In the genomic region with DNA sequence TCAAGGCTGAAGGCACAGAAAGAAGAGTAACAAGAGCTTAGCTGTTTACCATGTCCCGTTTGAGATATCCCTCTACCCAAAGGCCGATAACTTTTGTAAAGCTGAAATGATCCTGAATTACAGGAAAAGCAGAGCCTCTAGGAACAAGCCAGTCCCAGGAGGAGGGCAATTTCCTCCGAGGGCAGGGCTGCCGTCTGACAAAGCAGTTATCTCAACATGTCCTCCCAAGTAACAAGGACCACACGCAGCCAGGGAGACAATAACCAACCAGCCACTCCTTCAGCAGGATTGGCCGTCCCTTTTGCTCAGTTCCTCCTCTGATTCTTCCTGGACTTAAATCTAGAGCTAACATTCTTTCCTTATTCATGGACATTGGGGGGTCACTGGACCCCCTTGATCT, we compare ENCODE assay signal across 28 mouse cellular contexts. TPM values are rescaled to one million over a fixed set of nuclear protein-coding genes. Genes with fewer than 3 reads are reported as not detected.
DNase-seq lines count a peak whose midpoint lies in the region; ATAC-seq and TF ChIP-seq lines count a peak whose summit lies in the region.
"Had no signal": no experiment of that assay in that cellular context is flagged by ENCODE, and none has a peak within 500 bp of the region (broad histone marks: within the 10 kb centered on the region; RNA-seq: fewer than 3 reads in every experiment).

No protein-coding gene starts in this region.

- TF ChIP-seq POLR2A in ES-Bruce4 (IDR thresholded peaks at IDR 0.05; ENCODE audit: insufficient read depth, low read length), result no peak

- H3K27ac ChIP-seq in heart, embryonic 12.5 days (ENCODE audit: poor library complexity, severe bottlenecking), result no peak overlapping the region
- H3K27ac ChIP-seq in ES-Bruce4 (ENCODE audit: insufficient read depth, low read length), result peak overlapping the region; percentile 98
- H3K27ac ChIP-seq: embryonic facial prominence, embryonic 10.5 days; embryonic facial prominence, embryonic 13.5 days; forebrain, embryonic 10.5 days; gastrocnemius, adult 2 months; heart, embryonic 13.5 days; hindbrain, embryonic 14.5 days; hindbrain, postnatal 0 days had no signal

- no peak overlapping the region for H3K4me2 ChIP-seq in heart, embryonic 12.5 days
- H3K4me2 ChIP-seq: embryonic facial prominence, embryonic 13.5 days; heart, embryonic 13.5 days; hindbrain, embryonic 14.5 days had no signal

- WGBS in heart, embryonic 12.5 days, result 25% methylated on average over 6 of the region's 6 CpGs

- H3K9ac ChIP-seq in heart, embryonic 12.5 days, result no peak overlapping the region
- peak overlapping the region; percentile 38; the same call in 1 of the 2 replicates for H3K9ac ChIP-seq in ES-Bruce4 (ENCODE audit: low read depth, poor library complexity, severe bottlenecking)
- H3K9ac ChIP-seq: embryonic facial prominence, embryonic 13.5 days; forebrain, postnatal 0 days; heart, embryonic 13.5 days; hindbrain, embryonic 14.5 days had no signal

- peak; percentile 90 for TF ChIP-seq EP300 in ES-Bruce4 (IDR thresholded peaks at IDR 0.05; ENCODE audit: insufficient read depth, low read depth, low read length)

- H3K27me3 ChIP-seq in heart, embryonic 12.5 days (replicated peaks), result no peaks in the 10 kb centered on the region
- no peaks in the 10 kb centered on the region for H3K27me3 ChIP-seq in megakaryocyte, embryonic 14.5 days (replicated peaks)
- H3K27me3 ChIP-seq in ES-Bruce4 (ENCODE audit: control insufficient read depth, insufficient read depth, low read length, poor library complexity, severe bottlenecking), result no peaks in the 10 kb centered on the region
- H3K27me3 ChIP-seq: CH12.LX; embryonic facial prominence, embryonic 13.5 days; heart, embryonic 13.5 days had no signal

- H3K36me3 ChIP-seq in heart, embryonic 12.5 days, result no peaks in the 10 kb centered on the region
- no peaks in the 10 kb centered on the region for H3K36me3 ChIP-seq in megakaryocyte, embryonic 14.5 days (replicated peaks; ENCODE audit: low read length)
- no peaks in the 10 kb centered on the region for H3K36me3 ChIP-seq in ES-Bruce4 (ENCODE audit: control insufficient read depth, insufficient read depth, low read length, poor library complexity, severe bottlenecking)
- H3K36me3 ChIP-seq: embryonic facial prominence, embryonic 10.5 days; embryonic facial prominence, embryonic 13.5 days; forebrain, embryonic 10.5 days; heart, embryonic 13.5 days had no signal

- TF ChIP-seq CTCF in ES-Bruce4 (IDR thresholded peaks at IDR 0.05; ENCODE audit: low read depth, low read length), result no peak

- DNase-seq in heart, adult 11 months, result peak; percentile 85
- peak; percentile 89 for DNase-seq in R1 (ENCODE audit: low read depth, low spot score)
- no peak for DNase-seq in cerebellum, adult 11 months
- no peak for DNase-seq in layer of hippocampus, adult 11-12 months (ENCODE audit: low spot score)
- DNase-seq: B cell, adult 2 months; cerebellum, adult 9-10 months; cerebellum, postnatal 14 days; forebrain, postnatal 0 days; gastrocnemius, adult 2 months; gastrocnemius, postnatal 14 days; heart, postnatal 14 days; heart, postnatal 4 days had no signal

- H3K4me3 ChIP-seq in heart, embryonic 12.5 days, result no peak overlapping the region
- peak overlapping the region; percentile 38 for H3K4me3 ChIP-seq in megakaryocyte, embryonic 14.5 days (replicated peaks)
- no peak overlapping the region for H3K4me3 ChIP-seq in ES-Bruce4 (ENCODE audit: low read depth, low read length)
- H3K4me3 ChIP-seq: embryonic facial prominence, embryonic 10.5 days; embryonic facial prominence, embryonic 13.5 days; erythroblast, embryonic 14.5 days; forebrain, embryonic 10.5 days; gastrocnemius, adult 2 months; heart, embryonic 13.5 days had no signal

- H3K9me3 ChIP-seq in heart, embryonic 12.5 days (replicated peaks), result no peaks in the 10 kb centered on the region
- no peaks in the 10 kb centered on the region for H3K9me3 ChIP-seq in megakaryocyte, embryonic 14.5 days
- no peaks in the 10 kb centered on the region for H3K9me3 ChIP-seq in ES-Bruce4 (replicated peaks; ENCODE audit: control insufficient read depth, insufficient read depth, low read length, poor library complexity, severe bottlenecking)
- H3K9me3 ChIP-seq: embryonic facial prominence, embryonic 10.5 days; embryonic facial prominence, embryonic 13.5 days; forebrain, embryonic 10.5 days; heart, embryonic 13.5 days had no signal

- ATAC-seq in heart, embryonic 12.5 days (ENCODE audit: insufficient number of reproducible peaks, low FRiP score), result no peak
- ATAC-seq in megakaryocyte, adult 5-6 weeks (ENCODE audit: poor library complexity, severe bottlenecking), result no peak
- ATAC-seq: forebrain, embryonic 14.5 days; forebrain, postnatal 0 days; hindbrain, postnatal 0 days; inflammation-experienced regulatory T-cells, adult 6 months; intestine, embryonic 16.5 days had no signal

- H3K4me1 ChIP-seq in heart, embryonic 12.5 days (replicated peaks), result 0 out of 2 replicates have a peak, but pooled peaks cover 3% of the 10 kb centered on the region
- H3K4me1 ChIP-seq in megakaryocyte, embryonic 14.5 days, result peaks cover 23% of the 10 kb centered on the region
- peaks cover 6% of the 10 kb centered on the region for H3K4me1 ChIP-seq in ES-Bruce4 (ENCODE audit: control insufficient read depth, insufficient read depth, low read length)
- H3K4me1 ChIP-seq: embryonic facial prominence, embryonic 13.5 days had no signal

RNA-seq across cellular contexts. Expression of a gene that starts 6.5 kb away (rescaled TPM):
- polyA plus RNA-seq in heart, embryonic 12.5 days (2016; fragmentation: Nextera tagmentation; extraction: Ambion mirVana), result 24.7 TPM in 2 replicates
- 0.60 and 13.1 TPM in 2 replicates for polyA plus RNA-seq in megakaryocyte, embryonic 14.5 days (2012; ENCODE audit: insufficient read depth, low replicate concordance)
- total RNA-seq in megakaryocyte, adult 5-6 weeks (2015), result 90.5 and 96.5 TPM in 2 replicates
- 78.1 and 115 TPM in 2 replicates for total RNA-seq in megakaryocyte, adult 5-6 weeks (2017)
- polyA plus RNA-seq in ES-Bruce4 (2011; ENCODE audit: insufficient read depth, insufficient read length, low read depth, missing spikeins), result 257 and 282 TPM in 2 replicates

RNA-seq across cellular contexts. Expression of a gene that starts 55.9 kb away (rescaled TPM):
- polyA plus RNA-seq in heart, embryonic 12.5 days (2016; fragmentation: Nextera tagmentation; extraction: Ambion mirVana), result 6.6 and 7.4 TPM in 2 replicates
- 1.6 TPM in 2 replicates for polyA plus RNA-seq in megakaryocyte, embryonic 14.5 days (2012; ENCODE audit: insufficient read depth, low replicate concordance)
- total RNA-seq in megakaryocyte, adult 5-6 weeks (2015), result 8.5 and 9.4 TPM in 2 replicates
- total RNA-seq in megakaryocyte, adult 5-6 weeks (2017), result 2.2 and 3.4 TPM in 2 replicates
- polyA plus RNA-seq in ES-Bruce4 (2011; ENCODE audit: insufficient read depth, insufficient read length, low read depth, missing spikeins), result 9.2 and 10.0 TPM in 2 replicates
- total RNA-seq: MEL had no signal

Comparison
In these comparisons a context has a peak if more than half of its experiments do, and no peak if none do; other contexts are left out.
1. DNase-seq: peak in heart, adult 11 months (single experiment) and R1 (single experiment); none in cerebellum, adult 11 months (single experiment) and layer of hippocampus, adult 11-12 months (single experiment).
2. RNA of a gene that starts 6.5 kb away (polyA plus RNA-seq): 257 to 282 TPM in ES-Bruce4; 24.7 TPM in heart, embryonic 12.5 days and 0.60 to 13.1 TPM in megakaryocyte, embryonic 14.5 days; every median in the first group is over 10 times any median in the second.